Mouse (Mus musculus) adipose tissue, adult 10 weeks (tissue): ENCODE data around the gene Gm6526. TPM values are rescaled to one million over a fixed set of nuclear protein-coding genes. Genes with fewer than 3 reads are reported as not detected.

Experiments
- polyA plus RNA-seq: library from polyadenylated mRNA; stranded (reverse); fragments of 350-450 nt; fragmentation: Illumina TruSeq; extraction: RNeasy Lipid Tissue Mini Kit (QIAGEN cat#74804); gene quantifications from one replicate; pipeline ENCODE4 v1.2.3, GENCODE M21; 2014; ENCODE audit warnings: low read depth, low replicate concordance

The Gm6526 gene
- polyA plus RNA-seq = not detected

DNA sequence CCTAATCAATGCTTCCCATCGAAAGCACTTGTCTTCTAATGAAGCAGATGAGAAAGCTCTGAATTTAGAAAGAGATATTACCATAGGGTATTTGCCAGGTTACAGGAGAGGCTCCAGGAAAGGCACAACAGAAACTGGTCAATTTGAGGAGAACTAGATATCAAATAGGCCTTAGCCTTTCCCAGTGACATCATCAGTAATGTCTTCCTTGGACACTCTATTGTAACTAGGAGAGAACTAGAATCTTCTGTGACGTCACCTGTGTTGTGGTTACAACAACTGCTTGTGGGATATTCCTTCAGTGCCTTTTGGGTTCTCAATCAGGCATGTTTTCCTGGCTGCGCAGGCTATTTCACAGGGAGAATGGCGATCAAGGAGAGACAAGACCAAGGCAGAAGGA lies at the start of gene Gm6526:
Gene Gm6526, plus strand, starts transcription at position 301 of the 400 bp plus-strand sequence.

DNA sequence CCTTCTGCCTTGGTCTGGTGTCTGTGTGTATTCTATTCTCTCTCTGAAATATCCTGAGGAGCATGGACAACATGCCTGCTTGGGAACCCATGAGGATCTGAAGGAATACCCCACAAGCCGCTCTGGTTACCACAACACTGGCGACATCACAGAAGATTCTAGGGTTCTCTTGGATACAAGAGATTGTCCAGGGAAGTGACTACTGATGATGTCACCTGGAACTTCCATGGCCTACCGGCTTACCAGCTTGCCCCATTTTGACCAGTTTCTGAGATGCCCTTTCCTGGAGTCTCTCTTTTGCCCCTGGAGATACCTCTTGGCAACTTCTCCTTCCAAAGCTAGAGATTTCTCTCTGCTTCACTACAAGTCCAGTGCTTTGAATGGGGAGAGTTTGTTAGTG lies 20.3 kb upstream of the Gm6526 start, which contains the start of gene Gm16506:
Gene Gm16506, minus strand, starts transcription at position 101 of the 400 bp plus-strand sequence.

DNA sequence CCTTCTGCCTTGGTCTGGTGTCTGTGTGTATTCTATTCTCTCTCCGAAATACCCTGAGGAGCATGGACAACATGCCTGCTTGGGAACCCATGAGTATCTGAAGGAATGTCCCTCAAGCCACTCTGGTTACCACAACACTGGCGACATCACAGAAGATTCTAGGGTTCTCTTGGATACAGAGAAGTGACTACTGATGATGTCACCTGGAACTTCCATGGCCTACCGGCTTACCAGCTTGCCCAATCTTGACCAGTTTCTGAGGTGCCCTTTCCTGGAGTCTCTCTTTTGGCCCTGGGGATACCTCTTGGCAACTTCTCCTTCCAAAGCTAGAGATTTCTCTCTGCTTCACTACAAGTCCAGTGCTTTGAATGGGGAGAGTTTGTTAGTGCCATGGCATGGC lies 37.0 kb downstream of the Gm6526 start, which contains the start of gene Gm8180:
Gene Gm8180, minus strand, starts transcription at position 101 of the 400 bp plus-strand sequence.

Other genes with a start within 250 kb of the Gm6526 start
- gene Gm5799, start 204.3 kb upstream of the Gm6526 start, polyA plus RNA-seq = 0.77 TPM
- not detected for gene Gm17654, start 168.7 kb upstream of the Gm6526 start, polyA plus RNA-seq
- gene Gm10375, start 139.9 kb upstream of the Gm6526 start, polyA plus RNA-seq = 0.84 TPM
- gene Gm8165, start 70.7 kb upstream of the Gm6526 start, polyA plus RNA-seq = not detected
- gene Gm7324, start 50.0 kb upstream of the Gm6526 start, polyA plus RNA-seq = 1.3 TPM
- gene Gm16506, start 20.4 kb upstream of the Gm6526 start, polyA plus RNA-seq = not detected
- not detected for gene Gm8180, start 36.9 kb downstream of the Gm6526 start, polyA plus RNA-seq
- gene Ear1, start 127.7 kb downstream of the Gm6526 start, polyA plus RNA-seq = 0.79 TPM
- gene Ear10, start 175.7 kb downstream of the Gm6526 start, polyA plus RNA-seq = not detected
- gene Gm8113, start 177.5 kb downstream of the Gm6526 start, polyA plus RNA-seq = 2.6 TPM
- not detected for gene Ang5, start 209.2 kb downstream of the Gm6526 start, polyA plus RNA-seq